Comparison of ENCODE assay signal across 17 mouse cellular contexts in genomic region chr14:103531722-103532341, GRCm38 (mm10). TPM values are rescaled to one million over a fixed set of nuclear protein-coding genes. Genes with fewer than 3 reads are reported as not detected.
"Had no signal": no experiment of that assay in that cellular context is flagged by ENCODE, and none has a peak within 500 bp of the region (broad histone marks: within the 10 kb centered on the region; RNA-seq: fewer than 3 reads in every experiment).

No protein-coding gene starts in this region.

- H3K27ac ChIP-seq: kidney, embryonic 15.5 days; limb, embryonic 13.5 days; liver, embryonic 15.5 days; macrophage; midbrain, embryonic 15.5 days; neural tube, embryonic 13.5 days had no signal

- H3K4me3 ChIP-seq: kidney, embryonic 15.5 days; limb, embryonic 13.5 days; liver, embryonic 15.5 days; midbrain, embryonic 15.5 days; neural tube, embryonic 13.5 days had no signal

- H3K9ac ChIP-seq: kidney, embryonic 15.5 days; limb, embryonic 13.5 days; liver, embryonic 15.5 days; midbrain, embryonic 15.5 days; neural tube, embryonic 13.5 days had no signal

- ATAC-seq: intestine, embryonic 16.5 days; midbrain, embryonic 15.5 days had no signal

- H3K9me3 ChIP-seq: kidney, embryonic 15.5 days; liver, embryonic 15.5 days; midbrain, embryonic 15.5 days had no signal

- H3K4me1 ChIP-seq: kidney, embryonic 15.5 days; limb, embryonic 13.5 days; liver, embryonic 15.5 days had no signal

- H3K27me3 ChIP-seq: kidney, embryonic 15.5 days; limb, embryonic 13.5 days; liver, embryonic 15.5 days; midbrain, embryonic 15.5 days; neural tube, embryonic 13.5 days had no signal

- DNase-seq: kidney, adult 2 months; kidney, postnatal 14 days; lung, adult 2 months; lung, postnatal 14 days; right cerebral cortex, adult 18-20 months; right cerebral cortex, postnatal 25 days; thymus, adult 18-20 months; thymus, postnatal 14 days had no signal

- H3K36me3 ChIP-seq: kidney, embryonic 15.5 days; limb, embryonic 13.5 days; liver, embryonic 15.5 days; midbrain, embryonic 15.5 days; neural tube, embryonic 13.5 days had no signal

- H3K4me2 ChIP-seq: kidney, embryonic 15.5 days; limb, embryonic 13.5 days; liver, embryonic 11.5 days; liver, embryonic 15.5 days; midbrain, embryonic 15.5 days; neural tube, embryonic 13.5 days had no signal

RNA-seq across cellular contexts. Expression of gene Scel, which starts 18.7 kb away (rescaled TPM):
- polyA plus RNA-seq: small intestine, adult 2 months had no signal
